Mouse (Mus musculus) lung, postnatal 0 days (tissue): ENCODE results near the gene Gpr152.

Source experiments
- CTCF ChIP-seq: IDR thresholded peaks from 2 replicates; pipeline ENCODE4 v1.5.1; 2016; ENCODE audit warnings: antibody characterized with exemption, mild to moderate bottlenecking
- EP300 ChIP-seq: IDR thresholded peaks from 2 replicates; pipeline ENCODE4 v1.6.1; 2016; ENCODE audit warnings: antibody characterized with exemption, mild to moderate bottlenecking, control low read depth

- TF ChIP-seq EP300 (no peak), CTCF (no peak)
These were observed 19.7 kb upstream of the Gpr152 start for GRCm38 (mm10) chr19:4119716-4120487.
